Mouse (Mus musculus): ENCODE measurements around the gene Adprhl2. TPM values are rescaled to one million over a fixed set of nuclear protein-coding genes. Genes with fewer than 3 reads are reported as not detected.

Gene Adprhl2
- polyA plus RNA-seq, 2 experiments from 2014 or later: 12.4 to 26.1 TPM

Other genes starting within 250 kb of the Adprhl2 start
- 10 to 100 TPM; 67.3 to 70.5 TPM for gene Lsm10, start 225.1 kb downstream of the Adprhl2 start, polyA plus RNA-seq (2017; shearing (Covaris generic))
- 10 to 100 TPM; 15.5 to 20.4 TPM for gene Stk40, start 217.7 kb downstream of the Adprhl2 start, polyA plus RNA-seq (2017; shearing (Covaris generic))
- 10 to 100 TPM; 18.8 to 19.0 TPM for gene Eva1b, start 174.0 kb downstream of the Adprhl2 start, polyA plus RNA-seq (2017; shearing (Covaris generic))
- gene Sh3d21, start 158.2 kb downstream of the Adprhl2 start, polyA plus RNA-seq (2017; shearing (Covaris generic)): under 1 TPM in 1 of 2 experiments, not detected in 1; 0.92 TPM
- gene Thrap3, start 118.9 kb downstream of the Adprhl2 start, polyA plus RNA-seq (2017; shearing (Covaris generic)): 100 to 1,000 TPM; 205 to 236 TPM
- gene Map7d1, start 65.4 kb downstream of the Adprhl2 start, polyA plus RNA-seq (2017; shearing (Covaris generic)): 1 to 10 TPM; 6.7 to 7.4 TPM
- gene Trappc3, start 59.4 kb downstream of the Adprhl2 start, polyA plus RNA-seq (2017; shearing (Covaris generic)): 10 to 100 TPM; 57.1 to 80.8 TPM
- gene Col8a2, start 34.9 kb downstream of the Adprhl2 start, polyA plus RNA-seq (2017; shearing (Covaris generic)): not detected
- under 1 TPM in 1 of 2 experiments, not detected in 1; 0.33 TPM for gene Tekt2, start 4.0 kb upstream of the Adprhl2 start, polyA plus RNA-seq (2017; shearing (Covaris generic))
- gene Ago3, start 107.9 kb upstream of the Adprhl2 start, polyA plus RNA-seq (2017; shearing (Covaris generic)): 10 to 100 TPM; 14.9 to 21.0 TPM
- 1 to 10 TPM; 6.7 to 7.8 TPM for gene Ago1, start 146.9 kb upstream of the Adprhl2 start, polyA plus RNA-seq (2017; shearing (Covaris generic))
- under 1 TPM; 0.05 to 0.09 TPM for gene Ago4, start 211.8 kb upstream of the Adprhl2 start, polyA plus RNA-seq (2017; shearing (Covaris generic))
- 1 to 10 TPM; 7.0 to 8.4 TPM for gene Clspn, start 235.2 kb upstream of the Adprhl2 start, polyA plus RNA-seq (2017; shearing (Covaris generic))

Data from activated CD4-positive, CD25-positive, alpha-beta regulatory T cell, adult 4 months (primary cell).